Mouse (Mus musculus) bone marrow, adult 2 months (tissue): Measurements from ENCODE around the gene Pla2g1b.

Experiments
- CTCF ChIP-seq: fragments of 200-500 bp; IDR thresholded peaks from 2 replicates; pipeline ENCODE4 v1.5.1; 2011; ENCODE audit warnings: low read length, control low read depth; ENCODE audit not compliant: control insufficient read depth, insufficient read depth
- POLR2A ChIP-seq: fragments of 200-500 bp; IDR thresholded peaks from 2 replicates; pipeline ENCODE4 v1.6.1; 2011; ENCODE audit warnings: low read depth, mild to moderate bottlenecking, control low read depth, low read length, borderline replicate concordance; ENCODE audit not compliant: control insufficient read depth

DNA sequence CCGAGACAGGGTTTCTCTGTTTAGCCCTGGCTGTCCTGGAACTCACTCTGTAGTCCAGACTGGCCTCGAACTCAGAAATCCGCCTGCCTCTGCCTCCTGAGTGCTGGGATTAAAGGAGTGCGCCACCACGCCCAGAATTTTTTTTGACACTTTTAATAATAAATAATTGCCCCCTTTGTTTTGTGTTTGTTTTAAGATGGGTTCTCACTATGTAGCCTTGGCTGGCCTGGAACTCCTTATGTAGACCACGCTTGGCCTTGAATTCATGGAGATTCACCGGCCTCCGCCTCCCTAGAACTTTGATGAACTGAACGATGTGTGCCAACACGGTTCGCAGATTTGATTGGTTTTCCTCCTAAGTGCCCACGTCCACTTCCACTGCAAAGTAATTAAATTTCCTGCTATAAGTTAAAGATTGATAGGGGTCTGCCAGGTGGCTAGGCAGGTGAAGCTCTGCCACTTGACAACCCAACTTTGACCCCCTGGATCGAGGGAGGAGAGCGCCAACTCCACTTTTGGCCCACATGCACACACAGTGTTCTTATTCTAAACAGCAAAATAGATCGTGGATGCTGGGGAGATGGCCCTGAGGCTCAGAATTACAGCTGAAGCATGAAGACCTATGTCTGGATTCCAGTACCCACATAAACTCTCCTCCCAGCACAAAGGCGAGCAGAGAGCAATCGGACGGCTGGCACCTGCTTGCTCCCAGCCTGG lies 19.6 kb downstream of the Pla2g1b start:
- no peak for TF ChIP-seq CTCF
- no peak for TF ChIP-seq POLR2A
